Mouse (Mus musculus) kidney, embryonic 14.5 days (tissue): Measurements from ENCODE around the gene C87499. TPM values are rescaled to one million over a fixed set of nuclear protein-coding genes. Genes with fewer than 3 reads are reported as not detected.

Experiments used
- ATAC-seq: fragments of 200-750 bp; cut with Nextera tagmentation; 2 replicates; pipeline ENCODE4 v1.8.0; 2017; ENCODE audit warnings: moderate number of reproducible peaks, mild to moderate bottlenecking, moderate TSS enrichment, moderate library complexity; ENCODE audit not compliant: low FRiP score, low TSS enrichment
- H3K27ac ChIP-seq: fragments of 300-500 bp; sonication (generic); 2 replicates; pipeline ENCODE4 v1.5.1; 2014; ENCODE audit warnings: low read depth, mild to moderate bottlenecking, low read length, moderate library complexity, mixed read lengths
- H3K27me3 ChIP-seq: fragments of 300-500 bp; sonication (generic); 2 replicates; pipeline ENCODE4 v1.6.1; 2014; ENCODE audit warnings: mild to moderate bottlenecking, low read length; ENCODE audit not compliant: control insufficient read depth, insufficient read depth
- H3K36me3 ChIP-seq: fragments of 300-500 bp; sonication (generic); 2 replicates; pipeline ENCODE4 v1.6.1; 2014; ENCODE audit warnings: low read length, mixed read lengths; ENCODE audit not compliant: control insufficient read depth, insufficient read depth
- H3K4me1 ChIP-seq: fragments of 300-500 bp; sonication (generic); 2 replicates; pipeline ENCODE4 v1.6.1; 2014; ENCODE audit warnings: low read length, mixed read lengths; ENCODE audit not compliant: control insufficient read depth, insufficient read depth
- H3K4me2 ChIP-seq: fragments of 300-500 bp; sonication (generic); replicated peaks from 2 replicates; pipeline ENCODE4 v1.6.1; 2014; ENCODE audit warnings: low read depth, mild to moderate bottlenecking, low read length
- H3K4me3 ChIP-seq: fragments of 300-500 bp; sonication (generic); 2 replicates; pipeline ENCODE4 v1.5.1; 2014; ENCODE audit warnings: mild to moderate bottlenecking, low read length
- H3K9ac ChIP-seq: fragments of 300-500 bp; sonication (generic); 2 replicates; pipeline ENCODE4 v1.6.1; 2014; ENCODE audit warnings: low read depth, mild to moderate bottlenecking, low read length, moderate library complexity
- H3K9me3 ChIP-seq: fragments of 300-500 bp; sonication (generic); 2 replicates; pipeline ENCODE4 v1.6.1; 2016; ENCODE audit warnings: low read length; ENCODE audit not compliant: control insufficient read depth
- WGBS: fragments of 180-500 bp; shearing (Covaris S2); extraction: QIAGEN DNeasy Blood & Tissue Kit; methylation state at CpG from one replicate; pipeline ENCODE4 v1.1.7; 2014; 5-methylcytosine and 5-hydroxymethylcytosine counted together
- polyA plus RNA-seq: library from polyadenylated mRNA; unstranded; fragments of >200 nt; fragmentation: Nextera tagmentation; extraction: Ambion mirVana; gene quantifications from 2 replicates; pipeline ENCODE4 v1.2.1, GENCODE M21; 2014

The C87499 gene
- polyA plus RNA-seq = not detected in 2 replicates

DNA sequence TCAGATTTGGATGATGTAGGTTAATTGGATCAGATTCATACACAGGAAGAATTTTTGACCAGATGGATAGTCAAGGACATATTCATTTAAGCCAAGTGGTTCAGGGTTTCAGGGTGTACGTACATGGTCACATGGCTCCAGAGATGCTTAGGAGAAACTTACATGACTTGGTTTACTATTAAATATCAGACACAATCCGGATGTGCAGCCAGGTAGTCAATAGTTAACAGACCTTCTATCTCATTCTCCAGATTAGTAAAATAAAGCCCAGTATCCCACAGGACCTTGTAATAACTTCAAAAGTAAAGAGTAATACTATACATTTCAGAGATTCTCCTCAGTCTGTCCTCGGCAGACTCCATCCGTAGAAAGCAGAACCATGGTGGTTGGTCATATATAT, at the start of gene C87499:
Gene C87499 (minus strand): TSS at position 101 of the 400 bp plus-strand sequence.
- no peaks in the 10 kb centered on the region for H3K4me1 ChIP-seq
- H3K36me3 ChIP-seq = no peaks in the 10 kb centered on the region
- ATAC-seq = no peak
- no peak within 1 kb of the TSS for H3K4me2 ChIP-seq
- 86% methylated on average over 4 of the region's 4 CpGs for WGBS
- H3K4me3 ChIP-seq = no peak within 1 kb of the TSS
- no peak within 1 kb of the TSS for H3K9ac ChIP-seq
- H3K9me3 ChIP-seq = no peaks in the 10 kb centered on the region
- H3K27me3 ChIP-seq = no peaks in the 10 kb centered on the region
- H3K27ac ChIP-seq = no peak within 1 kb of the TSS

DNA sequence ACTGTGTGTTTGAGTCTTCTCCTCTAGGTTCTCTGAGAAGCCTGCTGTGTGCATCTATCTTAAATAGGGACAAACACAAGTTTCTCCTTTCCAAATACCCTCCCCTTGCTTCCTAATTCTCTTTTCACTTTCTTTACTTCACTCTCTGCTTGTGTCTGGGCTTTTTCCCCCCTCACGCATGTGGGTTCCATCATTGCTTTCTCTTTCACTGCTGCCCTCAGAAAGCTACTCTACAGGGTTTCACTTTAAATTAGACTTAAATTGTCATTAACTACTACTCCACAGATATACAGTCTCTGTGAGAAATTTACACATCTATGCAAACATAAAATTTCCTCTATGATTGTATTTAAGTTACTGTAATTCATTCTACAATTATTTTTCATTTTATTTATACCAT, 49.6 kb upstream of the C87499 start, which contains the start of gene Ifna2:
Gene Ifna2 (minus strand): TSS at position 101 of the 400 bp plus-strand sequence.
- Histone ChIP-seq H3K9ac (no peak within 1 kb of the TSS), H3K4me3 (no peak within 1 kb of the TSS), H3K4me2 (no peak within 1 kb of the TSS), H3K27me3 (no peaks in the 10 kb centered on the region), H3K36me3 (no peaks in the 10 kb centered on the region), H3K4me1 (no peaks in the 10 kb centered on the region), H3K9me3 (no peaks in the 10 kb centered on the region), H3K27ac (no peak within 1 kb of the TSS)
- no peak for ATAC-seq
- 90% methylated on average over 1 of the region's 1 CpGs for WGBS

DNA sequence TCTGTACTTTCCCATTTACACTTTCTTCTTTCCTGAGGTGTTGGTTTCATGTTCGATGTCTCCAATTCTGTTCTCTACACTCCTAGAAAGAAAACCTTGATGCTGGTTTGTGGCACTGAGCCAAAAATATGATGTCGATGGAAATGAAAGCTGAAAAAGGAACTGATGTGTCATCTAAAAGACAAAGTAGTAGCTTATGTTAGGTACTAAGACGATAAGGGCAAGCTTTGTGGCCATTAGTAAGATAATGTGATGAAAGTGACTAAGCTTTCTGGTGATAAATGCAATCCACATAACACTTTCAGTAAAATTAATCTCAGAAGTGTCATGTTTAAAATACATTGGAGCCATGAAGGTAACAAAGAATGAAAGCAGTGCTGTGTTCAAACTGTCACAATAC, 47.1 kb upstream of the C87499 start:
- Histone ChIP-seq H3K9ac (no peak overlapping the region), H3K4me3 (no peak overlapping the region), H3K9me3 (no peaks in the 10 kb centered on the region), H3K4me1 (no peaks in the 10 kb centered on the region), H3K27me3 (no peaks in the 10 kb centered on the region), H3K4me2 (no peak overlapping the region), H3K27ac (no peak overlapping the region), H3K36me3 (no peaks in the 10 kb centered on the region)
- no peak for ATAC-seq
- 76% methylated on average over 3 of the region's 3 CpGs for WGBS

DNA sequence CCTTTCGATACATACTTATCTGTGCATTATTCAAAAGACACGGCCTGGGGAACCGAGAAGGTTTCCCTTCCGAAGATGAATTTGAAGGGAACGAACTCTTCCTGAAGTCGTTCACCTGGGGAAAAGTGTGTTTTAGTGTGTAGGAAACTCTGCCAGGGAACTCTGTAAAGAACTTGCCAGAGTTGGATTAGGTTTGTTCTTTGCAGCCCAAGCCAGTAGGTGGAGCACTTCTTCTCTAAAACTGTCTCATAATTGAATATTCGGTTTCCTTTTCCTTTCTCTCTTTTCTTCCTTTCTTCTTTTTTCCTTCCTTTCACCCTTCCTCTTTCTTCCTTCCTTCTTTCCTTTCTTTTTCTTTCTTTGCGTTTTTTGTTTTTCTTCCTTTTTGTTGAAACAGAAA, 46.2 kb upstream of the C87499 start:
- H3K9ac ChIP-seq = no peak overlapping the region
- no peak for ATAC-seq
- no peaks in the 10 kb centered on the region for H3K27me3 ChIP-seq
- no peak overlapping the region for H3K27ac ChIP-seq
- no peaks in the 10 kb centered on the region for H3K4me1 ChIP-seq
- H3K4me2 ChIP-seq = no peak overlapping the region
- no peak overlapping the region for H3K4me3 ChIP-seq
- WGBS = 51% methylated on average over 8 of the region's 8 CpGs
- no peaks in the 10 kb centered on the region for H3K9me3 ChIP-seq
- no peaks in the 10 kb centered on the region for H3K36me3 ChIP-seq

DNA sequence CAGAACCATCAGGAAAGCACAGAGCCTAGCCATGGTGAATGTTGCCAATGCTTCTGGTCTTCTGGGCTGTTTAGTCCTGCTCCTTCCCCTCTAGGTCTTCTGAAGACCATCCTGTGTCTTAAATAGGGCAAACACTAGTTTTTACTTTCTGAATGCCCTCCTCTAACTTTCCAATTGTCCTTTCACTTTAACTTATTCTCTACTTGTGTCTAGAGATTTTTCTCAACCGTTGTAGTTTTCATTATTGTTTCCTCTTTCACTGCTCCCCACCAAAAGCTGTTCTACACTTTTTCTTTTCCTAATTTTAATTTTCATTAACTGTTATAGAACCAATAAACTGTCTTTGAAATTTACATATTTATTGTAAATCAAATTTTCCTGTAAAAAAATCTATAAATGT, 42.6 kb upstream of the C87499 start, which contains the start of gene Ifna16:
Gene Ifna16 (minus strand): TSS at position 101 of the 400 bp plus-strand sequence.
- H3K4me3 ChIP-seq = no peak within 1 kb of the TSS
- H3K9ac ChIP-seq = no peak within 1 kb of the TSS
- no peaks in the 10 kb centered on the region for H3K27me3 ChIP-seq
- 86% methylated on average over 1 of the region's 1 CpGs for WGBS
- no peak within 1 kb of the TSS for H3K27ac ChIP-seq
- ATAC-seq = no peak
- no peaks in the 10 kb centered on the region for H3K36me3 ChIP-seq
- H3K4me2 ChIP-seq = no peak within 1 kb of the TSS
- no peaks in the 10 kb centered on the region for H3K9me3 ChIP-seq
- no peaks in the 10 kb centered on the region for H3K4me1 ChIP-seq

DNA sequence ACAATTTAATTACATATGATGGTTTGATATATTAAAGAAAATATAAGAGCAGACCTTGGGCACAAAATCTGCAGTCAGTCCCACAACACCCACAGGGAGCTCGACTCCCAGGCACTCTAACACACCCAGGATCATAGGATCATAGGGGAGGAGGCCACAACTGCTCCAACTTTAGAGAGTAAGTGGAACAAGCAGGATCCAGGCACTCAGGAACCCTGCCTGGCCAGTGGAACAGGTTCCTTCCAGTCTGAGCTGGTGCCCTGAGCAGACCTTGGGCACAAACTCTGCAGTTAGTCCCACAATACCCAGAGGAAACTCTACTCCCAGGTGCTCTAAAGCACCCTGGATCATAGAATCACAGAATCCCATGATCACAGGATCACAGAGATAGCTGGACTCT, 21.2 kb upstream of the C87499 start:
- 50% methylated on average over 1 of the region's 1 CpGs for WGBS
- no peak overlapping the region for H3K9ac ChIP-seq
- no peak overlapping the region for H3K4me2 ChIP-seq
- H3K9me3 ChIP-seq = no peaks in the 10 kb centered on the region
- H3K27me3 ChIP-seq = no peaks in the 10 kb centered on the region
- no peak for ATAC-seq
- H3K36me3 ChIP-seq = no peaks in the 10 kb centered on the region
- no peaks in the 10 kb centered on the region for H3K4me1 ChIP-seq
- no peak overlapping the region for H3K27ac ChIP-seq
- H3K4me3 ChIP-seq = no peak overlapping the region

DNA sequence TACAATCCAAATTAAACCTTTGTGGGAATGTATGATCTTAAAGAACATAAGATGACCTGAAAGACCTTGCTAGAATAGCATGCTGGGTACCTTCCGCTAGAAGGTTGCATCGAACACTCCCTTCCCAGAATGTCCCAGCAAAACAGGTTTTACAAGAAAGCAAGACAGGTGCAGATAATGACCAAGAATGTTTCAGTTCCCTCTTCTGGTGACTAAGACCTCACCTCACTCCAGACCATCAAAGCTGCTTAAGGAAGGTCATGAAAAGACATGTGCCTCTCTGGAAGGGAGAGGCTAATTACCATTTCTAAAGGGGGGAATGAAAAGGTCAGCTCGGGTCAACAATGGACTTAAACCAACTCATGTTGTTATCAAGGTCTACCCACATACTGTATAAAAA, 19.4 kb upstream of the C87499 start:
- H3K27me3 ChIP-seq = no peaks in the 10 kb centered on the region
- H3K4me2 ChIP-seq = no peak overlapping the region
- 74% methylated on average over 3 of the region's 3 CpGs for WGBS
- no peak for ATAC-seq
- no peak overlapping the region for H3K9ac ChIP-seq
- no peaks in the 10 kb centered on the region for H3K4me1 ChIP-seq
- no peak overlapping the region for H3K4me3 ChIP-seq
- H3K27ac ChIP-seq = no peak overlapping the region
- H3K36me3 ChIP-seq = no peaks in the 10 kb centered on the region
- no peaks in the 10 kb centered on the region for H3K9me3 ChIP-seq

DNA sequence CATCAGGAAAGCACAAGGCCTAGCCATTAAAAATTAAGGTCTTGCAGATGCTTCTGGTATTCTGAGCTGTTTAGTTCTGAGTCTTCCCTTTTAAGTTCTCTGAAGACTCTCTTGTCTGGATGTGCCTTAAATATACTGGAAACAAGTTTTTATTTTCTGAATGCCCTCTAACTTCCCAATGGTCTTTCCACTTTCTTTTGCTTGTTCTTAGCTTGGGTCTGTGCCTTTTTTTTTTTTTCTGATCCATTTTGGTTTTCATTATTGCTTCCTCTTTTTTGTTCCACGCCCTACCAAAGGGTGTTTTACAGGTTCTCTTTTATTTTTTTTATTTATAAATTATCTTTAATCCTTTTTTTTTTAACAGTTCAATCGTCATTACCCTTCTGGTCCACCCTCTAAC, 10.1 kb upstream of the C87499 start, which contains the start of gene Ifna13:
Gene Ifna13 (minus strand): TSS at position 101 of the 400 bp plus-strand sequence.
- Histone ChIP-seq H3K27ac (no peak within 1 kb of the TSS), H3K4me1 (no peaks in the 10 kb centered on the region), H3K4me3 (no peak within 1 kb of the TSS), H3K36me3 (no peaks in the 10 kb centered on the region), H3K4me2 (no peak within 1 kb of the TSS), H3K9ac (no peak within 1 kb of the TSS), H3K27me3 (no peaks in the 10 kb centered on the region), H3K9me3 (no peaks in the 10 kb centered on the region)
- whole genome bisulfite sequencing = 62% methylated on average over 2 of the region's 2 CpGs
- no peak for ATAC-seq

DNA sequence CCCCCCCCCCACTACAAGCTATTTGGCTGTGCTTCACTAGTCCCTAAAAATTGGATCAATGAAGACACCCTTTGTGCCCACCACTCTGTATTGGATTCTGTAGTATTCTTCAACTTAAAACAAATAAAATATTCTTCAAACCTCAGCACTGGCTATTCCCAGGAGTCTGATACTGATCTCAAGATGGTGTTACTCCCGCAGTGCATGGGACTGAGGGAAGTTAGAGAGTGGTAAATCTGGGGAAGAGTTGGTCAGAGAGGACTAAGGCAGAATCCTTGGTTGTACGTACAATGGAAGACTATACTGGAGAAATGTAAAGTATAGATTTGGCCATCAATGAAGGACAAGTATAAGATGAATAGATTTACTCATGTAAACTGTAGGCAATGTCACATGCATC, 8.3 kb upstream of the C87499 start:
- Histone ChIP-seq H3K27me3 (no peaks in the 10 kb centered on the region), H3K9me3 (no peaks in the 10 kb centered on the region), H3K4me1 (no peaks in the 10 kb centered on the region), H3K9ac (no peak overlapping the region), H3K4me2 (no peak overlapping the region), H3K27ac (no peak overlapping the region), H3K36me3 (no peaks in the 10 kb centered on the region), H3K4me3 (no peak overlapping the region)
- 25% methylated on average over 2 of the region's 2 CpGs for WGBS
- no peak for ATAC-seq
